Mouse (Mus musculus) testis, postnatal 10 days (tissue): ENCODE measurements around the gene Zfp870.

Source experiments
- DNase-seq: peaks from one replicate; pipeline ENCODE4 v3.0.0; 2021; ENCODE audit warnings: low spot score

Gene Zfp870

GRCm38 (mm10) chr17:32891239-32892180, at the start of gene Zfp870:
Gene Zfp870 (minus strand): TSS chr17:32891642.
- DNase-seq = peak; percentile 82

- DNase-seq = no peak
Observed at GRCm38 (mm10) chr17:32939831-32940230, 48.4 kb upstream of the Zfp870 start.

GRCm38 (mm10) chr17:32927803-32928202, 36.4 kb upstream of the Zfp870 start:
- no peak for DNase-seq

- peak; percentile 77 for DNase-seq
Observed at GRCm38 (mm10) chr17:32924658-32925312, 33.3 kb upstream of the Zfp870 start.

GRCm38 (mm10) chr17:32923681-32924080, 32.2 kb upstream of the Zfp870 start:
- no peak for DNase-seq

- no peak for DNase-seq
Observed at GRCm38 (mm10) chr17:32919123-32919522, 27.7 kb upstream of the Zfp870 start.

- DNase-seq = peak; percentile 70
Observed at GRCm38 (mm10) chr17:32917131-32917530, 25.7 kb upstream of the Zfp870 start, which contains the start of gene Cyp4f14. Gene Cyp4f14 (minus strand): TSS chr17:32917342.

- no peak for DNase-seq
Observed at GRCm38 (mm10) chr17:32916075-32916474, 24.6 kb upstream of the Zfp870 start.

GRCm38 (mm10) chr17:32906172-32906571, 14.7 kb upstream of the Zfp870 start:
- no peak for DNase-seq

GRCm38 (mm10) chr17:32905239-32905638, 13.8 kb upstream of the Zfp870 start:
- peak; percentile 82 for DNase-seq

GRCm38 (mm10) chr17:32904414-32904813, 13.0 kb upstream of the Zfp870 start:
- no peak for DNase-seq

GRCm38 (mm10) chr17:32901751-32902525, 10.5 kb upstream of the Zfp870 start:
- DNase-seq = no peak

- no peak for DNase-seq
Observed at GRCm38 (mm10) chr17:32895421-32895820, 4.0 kb upstream of the Zfp870 start.

GRCm38 (mm10) chr17:32893901-32894300, 2.5 kb upstream of the Zfp870 start:
- DNase-seq = no peak

- DNase-seq = no peak
Observed at GRCm38 (mm10) chr17:32890852-32891238, 597 bp downstream of the Zfp870 start.

- no peak for DNase-seq
Observed at GRCm38 (mm10) chr17:32889611-32890010, 1.8 kb downstream of the Zfp870 start.

- no peak for DNase-seq
Observed at GRCm38 (mm10) chr17:32880320-32881218, 10.9 kb downstream of the Zfp870 start.

- DNase-seq = no peak
Observed at GRCm38 (mm10) chr17:32878773-32879172, 12.7 kb downstream of the Zfp870 start.

- DNase-seq = no peak
Observed at GRCm38 (mm10) chr17:32877471-32878171, 13.8 kb downstream of the Zfp870 start.

- DNase-seq = no peak
Observed at GRCm38 (mm10) chr17:32872696-32873095, 18.7 kb downstream of the Zfp870 start.

GRCm38 (mm10) chr17:32872091-32872490, 19.4 kb downstream of the Zfp870 start:
- no peak for DNase-seq
